8 mouse cellular contexts compared by ENCODE assay signal in genomic region chr8:13668367-13668766, GRCm38 (mm10). TPM values are rescaled to one million over a fixed set of nuclear protein-coding genes. Genes with fewer than 3 reads are reported as not detected.
DNase-seq lines count a peak whose midpoint lies in the region; ATAC-seq and TF ChIP-seq lines count a peak whose summit lies in the region.

No protein-coding gene starts in this region.

- 0 out of 2 replicates have a peak overlapping the region, but pooled peaks have one; percentile 4 for H3K4me3 ChIP-seq in E14TG2a.4 (replicated peaks; ENCODE audit: low read length)
- no peak overlapping the region for H3K4me3 ChIP-seq in hindbrain, embryonic 15.5 days
- no peak overlapping the region for H3K4me3 ChIP-seq in liver, embryonic 12.5 days
- no peak overlapping the region for H3K4me3 ChIP-seq in forebrain, embryonic 14.5 days (ENCODE audit: low read depth, low read length)

- no peak for ATAC-seq in hindbrain, embryonic 15.5 days (ENCODE audit: low FRiP score, low read depth)
- no peak for ATAC-seq in liver, embryonic 12.5 days
- no peak for ATAC-seq in inflammation-experienced regulatory T-cells, adult 6 months
- ATAC-seq in forebrain, embryonic 14.5 days: no peak

- H3K9ac ChIP-seq in hindbrain, embryonic 15.5 days: no peak overlapping the region
- H3K9ac ChIP-seq in liver, embryonic 12.5 days: no peak overlapping the region
- no peak overlapping the region for H3K9ac ChIP-seq in forebrain, embryonic 14.5 days (ENCODE audit: low read length)

- H3K36me3 ChIP-seq in E14TG2a.4 (ENCODE audit: insufficient read depth, low read length): no peaks in the 10 kb centered on the region
- H3K36me3 ChIP-seq in hindbrain, embryonic 15.5 days: no peaks in the 10 kb centered on the region
- peaks cover 8% of the 10 kb centered on the region; the same call in 1 of the 2 replicates for H3K36me3 ChIP-seq in liver, embryonic 12.5 days
- H3K36me3 ChIP-seq in forebrain, embryonic 14.5 days (ENCODE audit: control insufficient read depth, insufficient read depth, low read length): no peaks in the 10 kb centered on the region

- DNase-seq in forelimb bud, embryonic 11.5 days (ENCODE audit: low read depth, low spot score): peak; percentile 51
- no peak for DNase-seq in ovary, postnatal 10 days (ENCODE audit: low spot score)
- DNase-seq in forebrain, embryonic 14.5 days (ENCODE audit: low spot score): no peak
- no peak for DNase-seq in spleen, postnatal 36 days (ENCODE audit: low spot score in 2 of 2)

- no peak for TF ChIP-seq CTCF in E14TG2a.4 (conservative IDR thresholded peaks at IDR 0.05; ENCODE audit: low read length)

- H3K27me3 ChIP-seq in E14TG2a.4 (ENCODE audit: insufficient read depth, low read length): no peaks in the 10 kb centered on the region
- H3K27me3 ChIP-seq in hindbrain, embryonic 15.5 days: no peaks in the 10 kb centered on the region
- no peaks in the 10 kb centered on the region for H3K27me3 ChIP-seq in liver, embryonic 12.5 days (replicated peaks)
- H3K27me3 ChIP-seq in forebrain, embryonic 14.5 days (replicated peaks; ENCODE audit: control insufficient read depth, insufficient read depth, low read length): no peaks in the 10 kb centered on the region

- WGBS in hindbrain, embryonic 15.5 days: 61% methylated on average over 10 of the region's 10 CpGs
- WGBS in liver, embryonic 12.5 days (ENCODE audit: insufficient replicate concordance): 77% methylated on average over 10 of the region's 10 CpGs
- 83% methylated on average over 10 of the region's 10 CpGs for WGBS in forebrain, embryonic 14.5 days

- H3K4me1 ChIP-seq in E14TG2a.4 (replicated peaks; ENCODE audit: low read depth, low read length): peaks cover 25% of the 10 kb centered on the region
- H3K4me1 ChIP-seq in hindbrain, embryonic 15.5 days (replicated peaks): peaks cover 25% of the 10 kb centered on the region
- peaks cover 79% of the 10 kb centered on the region for H3K4me1 ChIP-seq in liver, embryonic 12.5 days
- H3K4me1 ChIP-seq in forebrain, embryonic 14.5 days (ENCODE audit: control insufficient read depth, insufficient read depth, low read length): no peaks in the 10 kb centered on the region

- H3K4me2 ChIP-seq in hindbrain, embryonic 15.5 days: no peak overlapping the region
- no peak overlapping the region for H3K4me2 ChIP-seq in liver, embryonic 12.5 days
- no peak overlapping the region for H3K4me2 ChIP-seq in forebrain, embryonic 14.5 days (ENCODE audit: low read length)

- 0 out of 2 replicates have a peak overlapping the region, but pooled peaks have one; percentile 11 for H3K27ac ChIP-seq in hindbrain, embryonic 15.5 days (replicated peaks)
- peak overlapping the region; percentile 11; the same call in 1 of the 2 replicates for H3K27ac ChIP-seq in liver, embryonic 12.5 days
- no peak overlapping the region for H3K27ac ChIP-seq in forebrain, embryonic 14.5 days (ENCODE audit: low read depth, low read length)

- no peaks in the 10 kb centered on the region for H3K9me3 ChIP-seq in E14TG2a.4 (ENCODE audit: low read length)
- no peaks in the 10 kb centered on the region for H3K9me3 ChIP-seq in hindbrain, embryonic 15.5 days
- H3K9me3 ChIP-seq in liver, embryonic 12.5 days (replicated peaks): no peaks in the 10 kb centered on the region
- no peaks in the 10 kb centered on the region for H3K9me3 ChIP-seq in forebrain, embryonic 14.5 days (replicated peaks; ENCODE audit: control insufficient read depth, low read length)

RNA-seq across cellular contexts. Expression of gene Rasa3, which starts 9.0 kb away (rescaled TPM):
- polyA plus RNA-seq in hindbrain, embryonic 15.5 days (2015; fragmentation: Nextera tagmentation; extraction: Ambion mirVana): 33.5 and 43.1 TPM in 2 replicates
- polyA plus RNA-seq in liver, embryonic 12.5 days (2016; fragmentation: Nextera tagmentation; extraction: Ambion mirVana): 29.2 and 30.8 TPM in 2 replicates
- polyA plus RNA-seq in inflammation-experienced regulatory T-cells, adult 6 months (2017; shearing (Covaris generic)): 100 to 1,000 TPM in 1 of 3 experiments, 10 to 100 TPM in 2; 96.4 to 121 (median 96.5) TPM
- polyA plus RNA-seq in forebrain, embryonic 14.5 days (2014; fragmentation: Nextera tagmentation; extraction: Ambion mirVana): 17.3 and 22.3 TPM in 2 replicates

RNA-seq across cellular contexts. Expression of gene Cfap97d2, which starts 37.3 kb away (rescaled TPM):
- 1.3 and 1.6 TPM in 2 replicates for polyA plus RNA-seq in hindbrain, embryonic 15.5 days (2015; fragmentation: Nextera tagmentation; extraction: Ambion mirVana)
- not detected in 2 replicates for polyA plus RNA-seq in liver, embryonic 12.5 days (2016; fragmentation: Nextera tagmentation; extraction: Ambion mirVana)
- not detected for polyA plus RNA-seq in inflammation-experienced regulatory T-cells, adult 6 months (2017; shearing (Covaris generic))
- 1.1 TPM in 2 replicates for polyA plus RNA-seq in forebrain, embryonic 14.5 days (2014; fragmentation: Nextera tagmentation; extraction: Ambion mirVana)
